In genomic region chr7:116606255-116606654, GRCm38 (mm10) we compare ENCODE assay signal across 22 mouse cellular contexts.
DNase-seq lines count a peak whose midpoint lies in the region; TF ChIP-seq lines count a peak whose summit lies in the region.
"Had no signal": no experiment of that assay in that cellular context is flagged by ENCODE, and none has a peak within 500 bp of the region (broad histone marks: within the 10 kb centered on the region; RNA-seq: fewer than 3 reads in every experiment).

No protein-coding gene starts in this region.

- H3K27me3 ChIP-seq in cerebellum, adult 2 months (ENCODE audit: control insufficient read depth, insufficient read depth, low read length): no peaks in the 10 kb centered on the region
- H3K27me3 ChIP-seq: CH12.LX; embryonic facial prominence, embryonic 13.5 days; heart, embryonic 15.5 days; midbrain, embryonic 15.5 days had no signal

- no peak overlapping the region for H3K4me3 ChIP-seq in cerebellum, adult 2 months (replicated peaks; ENCODE audit: insufficient read depth, low read depth, low read length)
- H3K4me3 ChIP-seq: embryonic facial prominence, embryonic 13.5 days; erythroblast, embryonic 14.5 days; forebrain, embryonic 13.5 days; heart, embryonic 15.5 days; hindbrain, embryonic 13.5 days; layer of hippocampus, adult 2 months; midbrain, embryonic 15.5 days had no signal

- DNase-seq in left cerebral cortex, postnatal 4 days: peak; percentile 71
- DNase-seq in left cerebral cortex, postnatal 36 days (ENCODE audit: low spot score in 2 of 2): no peak
- peak; percentile 38 for DNase-seq in brain, embryonic 14.5 days (ENCODE audit: low read depth)
- DNase-seq in cerebellum, adult 2 months: peak; percentile 36 to 67
- peak; percentile 53 to 70 for DNase-seq in cerebellum, postnatal 25 days
- no peak for DNase-seq in urinary bladder, adult 18-20 months (ENCODE audit: low spot score in 2 of 2)
- no peak for DNase-seq in embryo, embryonic 10 days (ENCODE audit: low spot score)
- DNase-seq: adrenal gland, adult 8-10 months; embryo, embryonic 11 days; heart, postnatal 36 days; kidney, postnatal 10 days had no signal

- no peak for TF ChIP-seq CTCF in brain, embryonic 14.5 days (IDR thresholded peaks at IDR 0.05; ENCODE audit: borderline replicate concordance, extremely low read depth, insufficient read depth, insufficient read length)
- no peak for TF ChIP-seq CTCF in cerebellum, adult 2 months (IDR thresholded peaks at IDR 0.05; ENCODE audit: borderline replicate concordance, insufficient read depth, low read depth, low read length)

- H3K27ac ChIP-seq in cerebellum, adult 2 months (ENCODE audit: insufficient read depth, low read length): no peak overlapping the region
- H3K27ac ChIP-seq: embryonic facial prominence, embryonic 13.5 days; forebrain, embryonic 13.5 days; heart, embryonic 15.5 days; hindbrain, embryonic 13.5 days; layer of hippocampus, adult 2 months; liver, embryonic 14.5 days; macrophage; midbrain, embryonic 15.5 days; stomach, postnatal 0 days had no signal

- TF ChIP-seq POLR2A in brain, embryonic 14.5 days (IDR thresholded peaks at IDR 0.05; ENCODE audit: borderline replicate concordance, extremely low read depth, insufficient read depth, insufficient read length, poor library complexity, severe bottlenecking): no peak
- TF ChIP-seq POLR2A in cerebellum, adult 2 months (IDR thresholded peaks at IDR 0.05; ENCODE audit: borderline replicate concordance, insufficient read depth, low read length): no peak

- peaks cover 5% of the 10 kb centered on the region; the same call in 1 of the 2 replicates for H3K4me1 ChIP-seq in cerebellum, adult 2 months (ENCODE audit: control insufficient read depth, insufficient read depth, low read length)

- WGBS in cerebellum, adult 2 months: 10% methylated on average over 6 of the region's 6 CpGs

- intact Hi-C loops in left cerebral cortex, postnatal 4 days (cut with DNase I): no loop called here
- intact Hi-C loops in left cerebral cortex, postnatal 36 days (cut with DNase I): no loop called here

Comparison
In these comparisons a context has a peak if more than half of its experiments do, and no peak if none do; other contexts are left out.
1. DNase-seq: peak in left cerebral cortex, postnatal 4 days (single experiment), brain, embryonic 14.5 days (single experiment), cerebellum, adult 2 months (2 of 2) and cerebellum, postnatal 25 days (2 of 2); none in left cerebral cortex, postnatal 36 days (0 of 2), urinary bladder, adult 18-20 months (0 of 2) and embryo, embryonic 10 days (single experiment).